Mouse (Mus musculus): ENCODE data around the gene Nanos3.

Nanos3 gene

GRCm38 (mm10) chr8:84127202-84127901, 57.7 kb downstream of the Nanos3 start:
- in situ Hi-C loops (cut with MboI) = no loop called here

DNA sequence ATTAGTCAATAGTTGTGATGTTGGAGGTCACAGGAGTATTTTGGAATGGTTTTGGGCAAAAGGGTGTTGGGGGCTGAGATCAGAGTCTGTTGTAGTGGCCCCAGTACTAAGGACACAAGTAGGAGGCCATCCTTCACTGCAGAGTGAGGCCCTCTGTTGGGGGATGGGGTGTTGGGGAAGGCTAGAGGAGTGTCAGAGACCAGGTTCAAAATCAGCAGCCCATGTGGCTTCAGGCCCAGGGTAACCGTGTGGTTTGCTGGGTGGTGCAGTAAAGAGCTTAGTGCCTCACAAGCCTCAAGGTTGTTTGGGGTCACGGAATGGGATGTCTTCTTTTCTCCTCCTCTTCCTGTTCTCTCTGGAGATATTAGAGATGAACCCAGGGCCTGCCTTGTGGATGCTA, 58.3 kb downstream of the Nanos3 start:
- in situ Hi-C loops (cut with MboI) = no loop called here

- in situ Hi-C loops (cut with MboI) = no loop called here
Measured at GRCm38 (mm10) chr8:84125656-84126055, 59.4 kb downstream of the Nanos3 start, which contains the start of gene Podnl1. Gene Podnl1 (plus strand): TSS chr8:84125989.
